Mouse (Mus musculus) left cerebral cortex, adult 8-10 months (tissue): ENCODE measurements at regions not wholly inside any gene's neighbourhood (a gene's known extent, or its start where the extent isn't known, plus 50 kb on each side); places are given as distances from the start of the nearest gene placed in this dataset.

ENCODE experiments used
- DNase-seq, 2 experiments: peaks; one replicate each; pipeline ENCODE4 v3.0.0; 2022; ENCODE audit warnings: low spot score in 2 of 2

DNA sequence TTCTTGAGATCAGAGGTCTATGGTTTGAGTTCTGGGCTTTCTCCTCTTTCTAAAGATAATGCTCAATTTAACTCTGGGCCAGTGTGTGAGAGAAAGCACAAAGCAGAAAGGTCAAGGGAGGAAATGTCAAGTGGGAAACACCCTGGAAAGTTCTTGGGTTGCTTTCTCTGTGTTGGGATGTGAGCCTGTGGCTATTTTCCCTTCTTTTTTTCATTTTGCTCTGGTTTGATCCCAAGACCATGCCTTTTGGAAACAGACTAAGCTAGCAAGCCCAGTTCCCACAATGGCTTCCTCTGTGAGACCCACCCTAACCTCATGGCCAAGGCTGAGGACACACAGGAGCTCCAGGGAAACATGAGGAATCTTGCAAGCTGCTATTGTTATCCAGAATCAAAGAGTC is 216.4 kb upstream of the F930015N05Rik start:
- no peak for DNase-seq

DNA sequence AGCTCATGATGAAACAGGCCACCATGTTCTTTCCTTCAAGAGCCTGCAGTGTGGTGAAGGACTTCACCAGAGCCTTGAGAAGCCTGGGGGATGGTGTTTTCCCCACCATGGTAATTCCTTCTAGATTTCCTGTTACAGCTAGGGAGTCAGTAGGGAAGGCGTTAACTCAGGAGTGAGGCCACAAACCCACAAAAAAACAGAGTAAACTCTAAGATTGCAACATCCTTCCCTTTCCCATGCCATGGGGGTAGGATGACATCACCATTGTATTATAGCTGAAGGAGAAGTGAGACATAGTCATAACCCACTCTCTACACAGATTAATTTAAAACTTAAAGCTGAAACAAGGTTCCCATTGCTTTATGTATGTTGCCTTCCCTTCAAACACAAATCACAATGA is 218.7 kb upstream of the F930015N05Rik start:
- DNase-seq: no peak

DNA sequence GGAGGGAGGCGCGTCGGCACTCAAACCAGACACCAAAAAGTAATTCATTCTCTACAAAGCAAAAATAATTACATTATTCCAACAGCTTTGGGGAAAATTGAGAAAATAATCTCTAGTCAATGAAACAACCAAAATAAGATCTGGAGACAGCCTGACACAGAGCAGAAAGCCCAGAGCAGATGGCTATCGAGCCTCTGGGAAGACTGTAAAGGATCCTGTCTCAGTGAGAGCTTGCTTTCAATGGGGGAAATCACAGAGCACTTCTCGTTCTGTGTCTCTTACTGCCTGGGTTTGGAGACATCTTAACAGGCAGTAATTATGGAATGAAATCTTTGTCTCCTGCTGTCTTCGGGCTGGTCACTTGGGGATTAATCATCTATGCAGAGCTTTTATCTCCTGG is 226.7 kb upstream of the F930015N05Rik start:
- DNase-seq: no peak

DNA sequence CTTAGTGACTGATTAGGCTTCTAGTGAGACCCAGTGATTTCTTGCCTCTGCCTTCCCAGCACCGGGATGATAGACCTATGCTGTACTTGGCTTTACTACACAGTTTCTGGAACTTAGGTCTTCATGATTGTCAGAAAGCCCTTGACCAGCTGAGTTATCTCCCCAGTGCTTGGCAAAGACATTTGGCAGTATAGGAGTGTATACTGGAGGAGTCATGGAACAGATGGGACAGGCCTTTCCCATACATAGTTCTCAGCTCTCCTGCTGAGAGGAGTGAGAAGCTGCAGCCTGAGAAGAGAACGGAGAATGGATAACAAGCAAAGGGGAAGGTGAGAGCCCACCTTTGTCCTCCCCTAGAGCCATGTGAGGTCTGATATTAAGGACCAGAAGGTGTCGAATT is 230.6 kb upstream of the F930015N05Rik start:
- DNase-seq: no peak

DNA sequence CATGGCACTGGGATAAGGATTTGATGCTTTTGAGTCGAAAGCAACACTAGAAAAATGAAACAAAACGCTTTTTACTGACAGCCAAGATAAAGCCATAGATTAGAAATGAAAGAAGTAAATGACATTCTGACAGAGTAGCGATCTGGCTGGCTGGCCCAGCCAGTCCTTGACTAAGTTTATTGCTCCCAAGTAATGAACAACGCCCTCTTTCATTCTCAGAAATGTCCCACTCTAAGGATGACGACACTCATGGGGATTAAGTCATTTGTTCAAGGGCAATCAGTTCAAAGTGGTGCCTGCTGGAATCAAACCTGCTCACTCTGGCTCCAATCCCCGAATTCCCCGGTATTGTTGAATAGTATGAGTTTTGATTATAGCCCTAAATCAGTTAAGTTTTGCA is 231.1 kb upstream of the F930015N05Rik start:
- DNase-seq: no peak

DNA sequence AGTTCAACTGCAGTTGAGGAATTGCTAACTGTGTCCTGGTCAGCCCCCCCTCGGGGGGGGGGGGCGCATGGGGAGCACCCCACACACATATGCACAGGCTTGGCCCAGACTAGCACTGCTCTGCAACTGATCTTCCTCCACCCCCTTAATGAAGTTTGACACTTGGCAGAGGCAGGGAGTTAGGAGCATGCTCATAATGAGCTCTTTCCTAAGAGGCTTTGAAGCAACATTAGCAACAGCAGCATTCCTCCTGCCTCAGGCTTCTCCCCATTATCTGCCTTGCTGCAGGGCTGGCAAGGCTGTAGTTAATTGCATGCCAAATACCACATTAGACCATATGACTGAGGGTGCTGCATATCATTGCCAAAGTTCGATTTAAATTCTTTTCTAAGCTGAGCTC is 235.4 kb upstream of the F930015N05Rik start:
- no peak for DNase-seq

DNA sequence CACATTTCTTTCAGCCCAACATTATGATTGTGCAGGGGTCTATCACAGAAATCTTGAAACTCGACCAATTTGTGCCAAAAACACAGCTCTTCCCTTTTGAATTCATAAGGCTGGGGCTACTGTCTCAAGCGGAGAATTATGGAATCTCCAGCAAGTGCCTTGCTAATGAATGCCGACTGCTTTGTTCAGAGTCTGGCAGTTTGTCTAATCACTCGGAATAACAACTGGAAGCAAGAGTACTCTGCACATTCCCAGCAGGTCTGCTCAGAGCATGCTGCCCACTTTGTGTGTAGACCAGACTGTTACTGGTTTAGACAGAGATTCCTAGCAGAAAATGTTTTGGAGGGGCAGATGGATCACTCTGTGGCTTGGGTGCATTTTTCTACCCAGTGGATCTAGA is 237.1 kb upstream of the F930015N05Rik start:
- no peak for DNase-seq

DNA sequence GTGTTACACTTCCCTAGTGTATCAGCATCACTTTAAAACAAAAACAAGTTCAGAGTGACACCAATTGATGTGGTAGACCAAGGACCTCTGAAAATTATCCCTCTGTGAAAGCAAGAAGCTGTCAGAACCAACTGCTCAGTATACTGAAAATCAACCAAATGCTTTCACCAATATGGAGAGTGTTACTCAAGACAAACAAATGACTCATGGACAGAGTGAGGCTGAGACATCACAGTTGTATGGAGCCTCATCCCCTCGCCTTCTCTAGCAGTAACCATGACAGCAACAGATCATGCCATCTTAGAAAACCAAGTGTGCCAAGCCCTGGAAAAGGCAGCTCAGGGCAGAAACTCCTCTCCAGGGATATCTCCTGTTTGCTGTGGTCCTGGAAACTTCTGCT is 267.3 kb upstream of the F930015N05Rik start:
- DNase-seq: no peak

DNA sequence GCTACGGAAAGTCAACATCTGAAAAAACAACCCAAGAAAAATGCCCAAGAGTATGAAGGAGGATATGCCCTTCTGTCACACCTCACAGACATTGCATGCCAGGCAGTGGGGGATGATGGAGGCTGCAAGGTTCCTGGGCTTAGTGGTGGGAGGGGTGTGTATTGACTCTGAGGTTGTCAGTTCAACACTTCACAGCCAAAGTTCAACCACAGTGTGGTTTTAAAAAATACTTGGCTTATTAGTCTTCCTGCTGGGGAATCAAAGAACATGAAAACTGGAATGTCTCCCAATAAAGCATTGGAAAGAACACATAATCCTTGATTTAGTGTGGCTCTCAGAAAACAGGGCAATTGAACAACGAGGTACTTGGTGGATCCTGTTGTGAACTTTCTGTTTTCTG is 267.0 kb upstream of the Elac2 start:
- DNase-seq: no peak

DNA sequence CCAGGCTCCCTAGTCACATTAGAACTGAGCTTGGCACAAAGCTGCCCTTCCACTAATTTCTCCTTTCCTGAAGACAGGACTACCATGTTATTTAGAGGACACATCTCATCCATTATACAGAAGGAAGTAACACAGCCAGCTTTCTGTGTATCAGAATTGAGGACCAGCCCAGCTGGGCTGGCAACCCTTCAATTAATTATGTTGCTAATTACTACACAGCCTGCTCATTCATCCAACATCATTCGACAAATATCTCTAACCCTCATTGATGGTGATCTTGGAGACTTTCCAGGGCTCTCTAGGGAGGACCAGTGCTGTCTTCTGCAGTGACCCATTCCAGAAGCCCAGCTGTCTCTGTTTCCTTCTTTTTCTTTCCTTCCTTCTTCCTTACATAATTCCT is 263.7 kb upstream of the Elac2 start:
- no peak for DNase-seq

DNA sequence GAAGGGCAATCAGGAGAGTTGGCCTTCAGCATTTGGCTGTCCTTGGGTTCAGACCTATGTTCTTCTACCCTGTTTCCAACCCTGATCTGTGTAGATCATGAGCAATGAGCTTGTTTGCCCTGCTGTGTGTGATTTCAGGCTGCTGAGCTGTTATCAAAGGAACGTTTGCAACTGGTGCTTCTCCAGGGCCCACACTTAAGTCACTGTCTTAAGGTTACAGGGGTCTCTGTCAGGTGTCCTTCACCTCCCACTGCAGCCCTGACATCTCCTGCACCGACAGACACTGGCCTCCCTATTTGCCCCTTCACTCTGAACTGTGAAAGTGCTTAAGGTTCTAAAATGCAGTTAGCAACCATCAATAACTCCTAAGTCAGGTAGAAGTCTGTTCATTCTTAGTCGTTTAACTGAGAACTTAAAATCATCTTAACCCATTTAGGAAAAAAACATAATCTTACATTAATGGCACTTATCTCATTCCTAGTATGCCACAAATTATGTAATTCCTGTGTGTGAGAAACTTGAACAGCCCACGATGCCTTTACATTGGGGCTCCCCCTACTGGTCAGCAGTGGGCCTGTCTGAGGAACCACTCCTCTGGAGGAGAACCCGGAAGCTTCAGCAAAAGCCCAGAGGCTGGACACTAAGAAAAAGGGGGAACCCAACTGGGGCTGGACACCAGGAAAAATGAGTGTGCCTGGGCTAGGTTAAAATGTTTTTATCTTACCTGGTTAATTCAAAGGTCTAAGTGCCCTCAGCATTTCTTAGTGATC is 260.3 kb upstream of the Elac2 start:
- peak; percentile 51 to 57 for DNase-seq

DNA sequence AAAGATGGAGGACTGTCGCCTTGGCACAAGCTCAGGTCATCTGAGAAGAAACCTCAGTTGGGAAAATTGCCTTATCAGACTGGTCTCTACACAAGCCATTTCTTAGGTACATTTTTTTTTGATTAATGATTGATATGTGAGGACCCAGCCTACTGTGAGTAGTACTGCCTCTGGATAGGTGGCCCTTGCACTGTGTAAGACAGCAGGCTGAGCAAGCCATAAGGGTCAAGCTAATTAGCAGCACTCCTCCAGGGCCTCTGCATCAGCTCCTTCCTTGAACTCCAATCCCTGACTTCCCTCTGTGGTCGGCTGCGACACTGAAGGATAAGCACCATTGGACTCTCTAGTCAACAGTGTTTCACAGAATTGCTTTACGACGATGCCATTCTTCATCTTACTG is 252.6 kb upstream of the Elac2 start:
- no peak for DNase-seq

DNA sequence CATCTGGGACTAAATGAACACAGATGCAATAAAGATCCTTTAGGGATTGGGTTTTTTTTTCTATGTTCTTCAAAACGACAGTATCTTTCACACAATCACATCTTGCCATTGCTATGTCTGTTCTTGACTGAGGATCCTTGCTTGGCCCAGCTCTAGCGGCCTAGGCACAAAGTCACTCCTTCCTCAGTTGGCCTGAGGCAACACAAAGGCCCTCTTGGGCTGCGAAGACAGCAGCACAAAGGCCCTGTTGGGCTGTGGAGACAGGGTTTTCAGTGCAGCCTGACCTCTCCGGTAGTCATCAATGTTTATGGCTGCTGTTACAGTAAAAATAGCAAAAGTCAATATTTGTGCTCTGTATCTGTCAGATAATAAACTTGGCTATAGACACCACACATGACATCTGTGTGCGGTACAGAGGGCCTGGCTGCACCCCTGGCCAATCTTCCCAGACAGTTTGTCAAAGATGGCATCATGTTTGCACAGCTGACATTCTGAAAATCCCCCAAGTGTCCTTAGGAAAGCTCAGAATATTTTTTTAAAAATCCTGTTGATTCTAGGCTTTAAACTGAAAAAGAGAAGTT is 250.9 kb upstream of the Elac2 start:
- DNase-seq: no peak

DNA sequence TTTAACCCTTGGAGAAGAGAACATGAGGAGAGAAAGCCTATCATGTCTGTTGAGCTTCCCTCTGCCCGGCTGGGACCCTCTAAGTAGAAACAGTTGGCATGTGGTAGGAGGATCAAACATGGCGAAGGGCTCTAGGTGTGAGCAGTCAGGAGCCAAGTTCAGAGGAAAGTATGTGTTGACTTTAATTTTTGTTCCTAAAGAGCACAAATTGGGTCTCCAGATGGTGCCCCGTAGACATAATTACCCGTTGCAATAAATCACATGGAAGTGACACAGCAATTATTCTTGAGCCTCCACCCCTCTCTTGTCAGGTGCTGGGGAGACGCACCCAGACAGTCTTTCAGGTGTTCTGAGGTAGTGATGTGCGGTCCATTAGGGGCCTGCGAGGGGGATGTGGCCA is 239.9 kb upstream of the Elac2 start:
- no peak for DNase-seq

DNA sequence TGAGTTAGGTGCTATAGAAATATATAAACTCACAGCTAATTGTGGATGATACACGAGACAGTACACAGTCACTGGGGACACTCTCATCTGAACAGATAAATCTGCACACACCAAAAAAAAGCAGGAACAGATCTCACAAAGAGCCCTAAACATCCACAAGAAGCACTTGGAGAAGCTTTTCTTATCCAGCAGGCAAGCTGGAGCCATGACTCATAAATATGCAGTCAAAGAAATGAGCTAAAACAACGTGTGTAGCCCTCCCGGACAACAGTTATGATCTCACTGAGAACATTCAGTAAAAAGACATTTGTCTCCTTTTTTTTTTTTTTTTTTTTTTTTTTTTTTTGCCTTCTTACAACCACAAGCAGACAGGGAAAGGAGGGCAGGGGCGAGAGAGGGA is 235.1 kb upstream of the Elac2 start:
- DNase-seq: no peak

DNA sequence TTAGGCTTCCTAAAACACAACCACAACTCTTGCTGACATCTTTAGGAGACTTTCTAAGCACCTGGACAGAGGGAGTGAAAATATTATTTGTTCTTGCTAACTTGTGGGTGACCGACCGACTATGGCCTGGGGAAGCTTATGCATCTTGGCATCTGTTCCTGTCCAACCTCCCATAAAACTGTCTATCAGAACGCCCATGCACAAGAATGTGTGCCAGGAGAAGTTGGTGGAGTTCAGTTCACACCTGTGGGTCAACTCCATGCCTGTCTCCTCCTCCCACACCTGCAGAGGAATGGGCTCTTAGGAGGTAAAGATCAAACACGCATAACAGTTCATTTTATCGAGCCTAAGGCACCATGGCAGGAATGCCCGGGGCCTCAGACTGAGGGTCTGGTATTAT is 232.7 kb upstream of the Elac2 start:
- DNase-seq: no peak

DNA sequence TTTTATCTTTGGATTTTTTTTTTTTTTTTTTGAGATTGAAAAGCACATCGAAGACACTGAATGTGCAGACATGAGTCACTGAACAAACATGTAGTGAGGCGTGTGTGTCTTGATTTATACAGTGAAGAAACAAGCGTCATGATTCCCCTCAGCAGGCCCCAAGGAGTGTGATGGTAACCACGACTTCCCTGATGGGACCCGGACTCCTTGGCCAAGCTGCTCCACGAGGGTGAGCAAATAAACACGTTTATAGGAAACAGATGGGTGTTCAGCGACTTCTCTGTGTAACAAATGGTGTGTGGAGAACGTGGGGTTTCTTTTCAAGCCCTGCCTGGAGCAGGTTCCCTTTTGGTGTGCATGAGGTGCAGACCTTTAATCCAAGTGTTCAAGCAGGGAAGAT is 228.9 kb upstream of the Elac2 start:
- no peak for DNase-seq

DNA sequence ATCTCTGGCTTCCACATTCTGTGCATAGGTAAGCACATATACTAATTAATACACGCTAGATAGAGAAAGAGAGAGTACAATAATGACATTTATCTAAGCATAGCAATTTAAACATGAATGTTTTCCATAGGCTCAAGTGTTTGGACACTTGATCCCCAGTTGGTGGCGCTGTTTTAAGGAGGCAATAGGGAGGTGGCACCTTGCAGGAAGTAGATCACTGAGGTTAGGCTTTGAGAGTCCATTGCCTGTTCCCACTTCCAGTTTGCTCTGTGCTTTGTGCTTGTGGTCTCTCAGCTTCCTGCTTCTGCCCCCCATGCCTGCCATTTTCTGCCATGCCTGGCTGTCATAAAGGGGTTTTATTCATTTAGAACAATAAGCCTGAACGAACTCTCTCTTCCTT is 226.5 kb upstream of the Elac2 start:
- no peak for DNase-seq

DNA sequence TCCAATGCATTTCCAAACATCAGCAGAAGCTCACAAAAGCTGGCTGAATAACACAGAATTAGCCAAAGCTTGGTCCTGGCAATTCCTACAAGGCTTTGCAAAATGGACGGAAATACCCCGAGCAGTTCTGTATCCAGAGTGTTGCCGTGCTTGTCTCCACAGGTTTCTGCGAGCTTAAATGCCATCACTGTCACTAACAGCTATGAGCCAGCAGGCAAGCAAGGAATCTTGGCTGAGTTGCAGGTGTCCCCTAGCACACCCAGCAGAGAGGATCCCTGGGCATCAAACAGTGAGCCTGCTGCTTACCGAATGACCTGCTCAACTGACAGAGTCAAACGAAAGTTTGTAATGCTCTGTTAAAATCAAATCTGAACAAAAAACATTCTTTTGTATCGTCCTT is 226.0 kb upstream of the Elac2 start:
- peak in 1 of 2 experiments; percentile 3 for DNase-seq

DNA sequence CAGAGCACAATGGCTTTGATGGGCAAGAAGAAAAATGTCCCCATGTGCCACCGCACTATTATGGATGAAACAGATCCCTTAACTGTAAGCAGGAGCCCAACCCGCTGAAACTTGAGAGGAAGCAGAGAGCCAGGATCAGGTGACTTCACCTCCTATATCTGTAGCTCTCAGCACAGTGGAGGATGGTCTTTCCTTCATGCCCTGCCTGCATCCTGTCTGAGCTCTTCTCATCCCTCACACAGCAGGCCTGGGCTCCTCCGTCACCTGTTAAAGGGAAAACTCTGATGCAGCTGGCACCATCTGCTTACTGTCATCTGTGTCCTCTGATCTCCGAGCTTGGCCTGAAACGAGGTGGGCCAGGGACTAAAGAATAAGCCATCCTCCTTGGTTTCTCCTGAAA is 224.8 kb upstream of the Elac2 start:
- no peak for DNase-seq

DNA sequence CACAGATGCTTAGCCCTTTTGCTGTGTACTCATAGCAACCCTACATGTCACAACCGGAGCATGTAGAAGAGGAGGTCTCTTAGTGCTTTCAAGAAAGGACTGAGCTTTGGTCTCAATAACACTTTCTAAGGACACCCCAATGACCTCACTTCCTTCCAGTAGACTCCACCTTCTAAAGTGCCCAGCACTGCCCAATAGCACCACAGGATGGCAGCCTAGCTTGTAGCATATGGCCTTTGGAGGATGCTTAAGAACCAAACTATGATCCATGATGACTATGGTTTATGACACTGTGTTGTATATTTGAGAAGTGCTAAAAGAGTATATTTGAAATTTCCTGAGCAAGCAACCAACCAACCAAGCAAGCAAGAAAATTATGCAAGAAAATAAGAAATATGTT is 223.3 kb upstream of the Elac2 start:
- no peak for DNase-seq

DNA sequence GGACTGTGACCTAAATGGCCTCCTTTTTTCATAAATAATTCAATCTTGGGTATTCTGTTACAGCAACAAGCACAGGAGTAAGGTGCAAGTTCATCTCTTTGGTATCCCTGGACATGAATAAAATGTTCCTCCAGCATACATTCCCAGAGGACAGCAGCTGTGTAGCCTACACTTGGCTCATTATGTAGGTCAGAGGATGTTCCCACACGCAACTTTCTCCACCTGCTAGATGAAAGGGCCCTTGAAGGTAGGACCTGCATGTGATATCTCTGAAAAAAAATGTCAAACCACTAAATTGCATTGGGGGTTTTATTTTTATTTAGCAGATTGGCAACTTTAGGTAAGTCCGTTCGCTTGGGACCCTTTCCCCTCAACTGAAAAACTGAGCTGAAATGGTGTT is 218.2 kb upstream of the Elac2 start:
- no peak for DNase-seq

DNA sequence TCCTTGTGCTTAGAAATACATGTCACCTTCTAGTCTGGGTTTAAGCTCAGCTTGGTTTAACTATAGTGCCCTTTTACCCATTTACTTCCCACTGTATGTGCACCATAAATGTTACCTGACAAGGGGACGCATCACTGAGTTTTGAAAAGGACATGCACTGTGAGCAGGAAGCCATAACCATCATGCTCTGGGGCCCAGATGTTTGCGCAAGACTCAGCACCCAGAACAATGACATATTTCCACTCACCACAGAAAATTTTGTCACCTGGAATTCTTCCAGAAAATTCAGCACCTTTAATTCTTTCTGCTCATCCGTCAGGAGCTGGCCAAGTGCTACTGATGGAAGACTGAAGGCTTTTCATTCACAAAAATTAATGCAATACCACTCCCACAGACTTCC is 216.1 kb upstream of the Elac2 start:
- no peak for DNase-seq

DNA sequence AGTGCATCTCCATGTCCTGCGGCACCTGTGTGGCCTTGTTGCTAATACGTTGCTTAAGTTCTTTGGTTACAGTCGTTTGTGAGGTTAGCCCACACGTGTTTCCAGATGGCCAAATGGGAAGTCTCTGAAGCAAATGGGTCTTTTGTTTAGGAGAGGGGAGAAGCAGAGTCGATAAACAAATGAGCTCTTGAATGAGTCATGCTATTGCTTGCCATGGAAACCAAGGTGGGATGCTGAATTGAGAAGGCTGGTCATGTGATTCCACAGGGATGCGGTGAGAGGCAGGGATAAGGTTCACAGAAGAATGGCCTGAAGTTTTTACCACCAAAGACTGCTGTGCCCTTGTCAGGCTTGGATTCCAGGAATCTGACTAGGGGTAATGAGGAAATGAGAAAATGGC is 214.8 kb upstream of the Elac2 start:
- DNase-seq: no peak
